Mouse (Mus musculus): ENCODE data around the gene Rab33b.

DNA sequence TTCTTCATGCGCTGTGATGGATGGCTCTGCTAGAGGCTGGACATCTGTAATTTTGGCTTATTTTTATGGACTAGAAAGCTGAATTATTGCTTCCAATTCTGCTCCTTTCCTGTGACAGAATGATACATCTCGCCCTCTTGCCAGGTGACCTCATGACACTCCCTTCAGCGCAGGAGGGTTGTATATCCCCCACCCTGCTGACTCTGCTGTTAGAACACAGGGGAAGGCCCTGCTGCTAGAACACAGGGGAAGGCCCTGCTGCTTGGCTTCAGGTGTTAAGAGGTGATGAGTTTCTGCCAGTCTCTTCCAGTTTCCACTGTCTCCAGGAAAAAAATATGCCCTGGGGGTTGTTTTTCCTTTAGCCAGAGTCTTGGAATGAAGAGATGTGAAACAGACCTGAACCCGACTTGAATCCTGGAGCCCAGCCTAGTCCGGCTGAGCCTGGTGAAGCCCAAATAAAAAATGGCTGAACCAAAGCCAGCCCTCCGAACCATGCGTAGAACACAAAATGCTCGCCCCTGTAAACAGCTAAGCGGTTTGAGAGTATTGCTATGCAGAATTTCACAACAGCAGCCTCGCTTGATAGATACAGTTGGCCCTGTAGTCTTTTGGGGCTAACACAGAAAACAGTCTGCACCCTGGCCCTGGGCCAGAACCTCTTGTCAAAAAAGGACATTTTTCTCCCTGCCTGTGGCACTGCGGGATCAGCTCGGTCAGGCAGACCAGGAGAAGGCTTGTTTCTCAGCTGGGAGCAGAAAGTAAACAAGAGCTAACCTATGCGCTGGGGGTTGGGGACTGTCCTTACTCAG lies 48.0 kb downstream of the Rab33b start:
- TF ChIP-seq POLR2A (IDR thresholded peaks at IDR 0.05; ENCODE audit: borderline replicate concordance, low read depth, low read length) (no peak), CTCF (IDR thresholded peaks at IDR 0.05; ENCODE audit: low read depth, low read length) (no peak)
